Mouse (Mus musculus) lung, adult 2 months (tissue): ENCODE results near the gene Tspo. TPM values are rescaled to one million over a fixed set of nuclear protein-coding genes. Genes with fewer than 3 reads are reported as not detected.

Experiments used
- DNase-seq: peaks from one replicate; pipeline ENCODE4 v3.0.0; 2022
- H3K4me1 ChIP-seq: fragments of 200-500 bp; 2 replicates; pipeline ENCODE4 v1.6.1; 2011; ENCODE audit warnings: low read length; ENCODE audit not compliant: control insufficient read depth, insufficient read depth
- H3K4me3 ChIP-seq: fragments of 200-500 bp; replicated peaks from 2 replicates; pipeline ENCODE3; 2011; ENCODE audit warnings: low read depth, mild to moderate bottlenecking, control low read depth, low read length; ENCODE audit errors: extremely low read depth
- CTCF ChIP-seq: fragments of 200-500 bp; IDR thresholded peaks from 2 replicates; pipeline ENCODE4 v1.5.1; 2011; ENCODE audit warnings: mild to moderate bottlenecking, low read length, control low read depth; ENCODE audit not compliant: insufficient read depth
- POLR2A ChIP-seq: fragments of 200-500 bp; IDR thresholded peaks from 2 replicates; pipeline ENCODE4 v1.6.1; 2011; ENCODE audit warnings: low read depth, mild to moderate bottlenecking, control low read depth, low read length, borderline replicate concordance; ENCODE audit errors: extremely low read depth
- WGBS: fragments of 180-500 bp; shearing (Covaris S2); methylation state at CpG from one replicate; pipeline ENCODE4 v1.1.7; 2018; 5-methylcytosine and 5-hydroxymethylcytosine counted together
- polyA plus RNA-seq: library from polyadenylated mRNA; depleted of rRNA; stranded (reverse); fragments of >200 nt; gene quantifications from 2 replicates; pipeline ENCODE4 v1.2.3, GENCODE M21; 2012

Tspo gene
- polyA plus RNA-seq, 1 experiment: 396 TPM

GRCm38 (mm10) chr15:83528892-83529291 is 34.5 kb upstream of the Tspo start:
- Histone ChIP-seq H3K4me1 (peaks cover 28% of the 10 kb centered on the region), H3K4me3 (no peak overlapping the region)
- no peak for TF ChIP-seq POLR2A
- TF ChIP-seq CTCF: no peak
- no peak for DNase-seq
- 57% methylated on average over 4 of the region's 4 CpGs for WGBS

- DNase-seq: no peak
- Histone ChIP-seq H3K4me1 (peaks cover 30% of the 10 kb centered on the region), H3K4me3 (no peak overlapping the region)
- no peak for TF ChIP-seq POLR2A
- no peak for TF ChIP-seq CTCF
- 40% methylated on average over 5 of the region's 5 CpGs for WGBS
Observed at GRCm38 (mm10) chr15:83529765-83530164, 33.6 kb upstream of the Tspo start.

- DNase-seq: no peak
- TF ChIP-seq POLR2A (no peak), CTCF (no peak)
- Histone ChIP-seq H3K4me3 (no peak overlapping the region), H3K4me1 (peaks cover 33% of the 10 kb centered on the region)
- 13% methylated on average over 9 of the region's 9 CpGs for WGBS
Observed at GRCm38 (mm10) chr15:83530233-83530632, 33.2 kb upstream of the Tspo start.

DNA sequence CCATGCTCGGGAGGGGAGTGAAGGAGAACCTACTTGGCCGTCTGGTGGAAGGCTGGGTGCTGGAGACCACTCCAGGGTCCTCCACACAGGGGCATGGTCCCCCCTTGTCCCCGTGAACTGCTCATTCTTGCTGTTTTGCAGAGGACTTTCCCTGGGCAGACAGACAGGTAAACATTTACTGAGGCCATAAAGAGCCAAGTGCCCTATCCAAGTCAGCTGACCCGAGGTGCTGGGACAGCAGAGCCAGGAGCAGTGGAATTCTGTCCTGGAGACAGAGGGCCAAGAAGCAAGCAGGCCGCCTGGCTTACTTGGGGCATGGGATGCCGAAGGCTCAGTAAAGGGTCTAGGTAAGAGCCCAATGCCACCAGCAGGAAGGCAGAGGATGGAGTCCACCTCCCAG is 32.7 kb upstream of the Tspo start:
- TF ChIP-seq POLR2A (no peak), CTCF (no peak)
- peak; percentile 64 for DNase-seq
- 35% methylated on average over 6 of the region's 6 CpGs for WGBS
- H3K4me1 ChIP-seq: peaks cover 38% of the 10 kb centered on the region
- no peak overlapping the region for H3K4me3 ChIP-seq

DNA sequence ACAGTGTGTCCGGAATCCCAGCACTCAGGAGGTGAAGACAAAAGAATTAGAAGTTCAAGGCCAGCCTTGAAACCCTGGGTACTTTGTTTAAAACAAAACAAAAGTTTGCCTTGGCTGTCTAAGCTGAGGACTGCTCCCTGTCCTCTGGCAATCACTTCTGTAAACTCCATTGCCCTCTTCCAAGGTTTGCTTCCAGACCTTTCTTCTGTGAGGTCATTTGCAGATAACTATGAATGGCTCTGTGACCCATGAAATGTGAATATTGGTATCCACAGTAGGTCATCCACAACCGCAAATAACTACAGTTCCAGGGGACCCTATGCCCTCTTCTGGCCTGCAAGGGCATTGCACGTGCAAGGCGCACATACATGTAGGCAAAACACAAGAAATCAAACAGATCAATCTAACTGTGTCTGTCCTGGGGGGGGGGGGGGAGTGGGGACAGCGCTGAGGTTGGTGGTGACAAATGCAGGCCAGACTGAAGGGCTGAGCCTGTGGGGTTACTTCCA is 31.4 kb upstream of the Tspo start:
- WGBS: 85% methylated on average over 5 of the region's 5 CpGs
- DNase-seq: no peak
- peaks cover 39% of the 10 kb centered on the region for H3K4me1 ChIP-seq

GRCm38 (mm10) chr15:83532606-83533005 is 30.8 kb upstream of the Tspo start:
- Histone ChIP-seq H3K4me3 (no peak overlapping the region), H3K4me1 (peaks cover 39% of the 10 kb centered on the region)
- 67% methylated on average over 7 of the region's 7 CpGs for WGBS
- TF ChIP-seq POLR2A: no peak
- TF ChIP-seq CTCF: no peak
- no peak for DNase-seq

More for the DNA sequence above, 31.4 kb upstream of the Tspo start:
- no peak for TF ChIP-seq POLR2A
- 0 out of 2 replicates have a peak, but pooled peaks have one; percentile 43 for TF ChIP-seq CTCF
- H3K4me3 ChIP-seq: no peak overlapping the region

DNA sequence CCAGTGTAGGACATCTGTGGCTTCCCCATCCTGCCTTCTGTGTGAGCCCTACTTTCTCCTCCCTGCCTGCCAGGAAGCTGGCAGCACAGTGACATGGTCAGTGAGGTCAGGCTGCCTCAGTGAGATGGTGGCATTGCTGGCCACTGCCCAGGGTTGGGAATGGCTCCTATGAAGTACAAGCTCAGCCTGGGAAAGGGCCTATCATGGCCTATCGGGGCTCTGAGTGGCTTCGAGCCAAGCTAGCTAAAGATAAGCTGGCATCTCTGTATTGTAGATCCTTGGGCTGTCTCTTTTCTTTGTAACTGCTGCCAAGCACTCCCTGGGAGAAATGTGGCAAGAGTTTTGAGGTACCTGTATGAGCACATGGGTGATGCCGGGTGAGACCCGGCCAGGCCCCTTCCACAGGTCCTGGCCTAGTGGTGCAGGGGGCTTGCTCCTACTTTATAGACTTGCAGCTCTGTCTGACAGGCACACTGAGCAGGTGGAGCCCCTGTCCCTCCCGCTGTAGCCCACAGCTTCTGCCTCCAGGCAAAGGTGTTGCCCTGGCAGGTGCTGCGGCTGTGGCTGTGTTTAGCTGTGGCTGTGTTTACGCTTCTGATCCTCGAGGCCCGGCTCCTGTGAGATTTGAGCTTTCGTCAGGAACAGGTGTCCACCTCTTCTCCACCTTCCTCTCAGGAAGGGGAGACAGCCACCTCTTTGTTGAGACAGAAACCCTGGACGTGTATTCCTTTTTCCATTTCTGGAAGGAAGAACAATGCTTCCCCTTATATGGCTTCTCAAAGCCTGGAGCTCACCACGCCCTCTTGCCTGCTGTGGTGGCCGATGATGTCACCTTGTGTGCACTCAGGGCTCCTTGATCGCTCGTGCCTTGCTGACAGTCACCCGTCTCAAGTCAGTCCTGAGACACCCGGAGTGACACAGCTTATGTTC is 28.2 kb upstream of the Tspo start:
- no peak for TF ChIP-seq POLR2A
- no peak for TF ChIP-seq CTCF
- Histone ChIP-seq H3K4me1 (peaks cover 32% of the 10 kb centered on the region), H3K4me3 (no peak overlapping the region)
- DNase-seq: peak; percentile 41
- WGBS: 39% methylated on average over 17 of the region's 17 CpGs

GRCm38 (mm10) chr15:83535890-83536231 is 27.5 kb upstream of the Tspo start:
- TF ChIP-seq CTCF (no peak), POLR2A (no peak)
- 48% methylated on average over 6 of the region's 6 CpGs for WGBS
- H3K4me1 ChIP-seq: peaks cover 28% of the 10 kb centered on the region
- no peak for DNase-seq
- H3K4me3 ChIP-seq: no peak overlapping the region

GRCm38 (mm10) chr15:83538855-83539254 is 24.5 kb upstream of the Tspo start:
- Histone ChIP-seq H3K4me3 (no peak overlapping the region), H3K4me1 (peaks cover 24% of the 10 kb centered on the region)
- WGBS: 93% methylated on average over 2 of the region's 2 CpGs
- TF ChIP-seq CTCF: no peak
- TF ChIP-seq POLR2A: no peak
- DNase-seq: no peak

GRCm38 (mm10) chr15:83539905-83540304 is 23.5 kb upstream of the Tspo start:
- Histone ChIP-seq H3K4me1 (peaks cover 20% of the 10 kb centered on the region), H3K4me3 (no peak overlapping the region)
- no peak for TF ChIP-seq POLR2A
- TF ChIP-seq CTCF: no peak
- peak; percentile 51 for DNase-seq
- WGBS: 16% methylated on average over 4 of the region's 4 CpGs

DNA sequence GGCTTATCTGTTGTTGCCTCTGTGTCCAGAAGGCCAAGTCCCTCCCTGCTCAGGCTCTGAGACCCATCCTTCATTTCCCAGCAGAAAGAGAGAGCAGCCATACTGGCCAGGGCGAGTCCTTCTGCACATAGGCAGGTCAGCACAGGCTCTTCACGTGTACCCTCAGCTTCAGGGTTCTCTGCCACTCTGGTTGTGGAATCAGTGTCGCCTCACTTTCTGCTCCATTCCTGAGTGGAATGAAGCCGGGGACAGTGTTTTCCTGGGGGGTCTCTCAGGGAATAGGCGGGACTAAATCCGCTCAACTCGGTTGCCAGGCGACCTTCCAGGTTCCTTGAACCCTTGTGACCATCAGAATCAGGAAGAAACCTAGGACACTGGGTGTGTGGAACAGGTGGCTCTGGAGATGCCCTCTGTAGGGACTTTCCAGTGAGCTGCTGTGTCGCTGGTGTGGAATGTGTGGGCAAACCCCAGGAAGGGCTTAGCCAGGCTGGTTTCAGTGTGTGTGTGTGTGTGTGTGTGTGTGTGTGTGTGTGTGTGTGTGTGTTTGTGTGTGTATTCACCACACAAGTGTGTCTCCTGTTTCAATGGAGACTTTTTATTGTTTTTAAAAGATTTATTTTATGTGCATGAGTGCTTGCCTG is 21.6 kb upstream of the Tspo start:
- WGBS: 72% methylated on average over 9 of the region's 9 CpGs
- DNase-seq: no peak
- TF ChIP-seq POLR2A (no peak), CTCF (no peak)
- Histone ChIP-seq H3K4me3 (no peak overlapping the region), H3K4me1 (peaks cover 9% of the 10 kb centered on the region)
